Mouse (Mus musculus): ENCODE data around the gene Taf5. TPM values are rescaled to one million over a fixed set of nuclear protein-coding genes. Genes with fewer than 3 reads are reported as not detected.

Taf5 gene
- total RNA-seq, 2 experiments from 2014 or later, result 2.3 to 2.4 TPM

DNA sequence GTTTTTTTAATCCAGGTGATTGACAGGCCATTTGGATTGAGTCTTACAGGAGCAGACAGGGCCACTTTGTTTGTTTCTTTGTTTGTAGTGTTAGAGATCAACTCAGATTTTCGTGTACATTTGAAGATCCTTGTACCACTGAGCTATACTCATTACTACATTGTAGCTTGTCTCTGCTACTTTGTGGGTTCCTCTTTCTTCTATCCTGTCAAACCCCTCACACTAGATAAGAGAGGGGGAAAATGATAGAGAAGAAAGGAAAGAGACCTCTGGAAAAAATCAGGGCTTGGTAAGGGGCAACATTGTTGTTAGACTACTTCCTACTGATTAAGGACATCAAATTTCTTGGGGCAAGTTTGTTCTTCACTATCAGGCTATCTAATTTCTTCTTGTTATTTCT lies 9.9 kb upstream of the Taf5 start:
- DNase-seq (ENCODE audit: low spot score), result no peak

DNA sequence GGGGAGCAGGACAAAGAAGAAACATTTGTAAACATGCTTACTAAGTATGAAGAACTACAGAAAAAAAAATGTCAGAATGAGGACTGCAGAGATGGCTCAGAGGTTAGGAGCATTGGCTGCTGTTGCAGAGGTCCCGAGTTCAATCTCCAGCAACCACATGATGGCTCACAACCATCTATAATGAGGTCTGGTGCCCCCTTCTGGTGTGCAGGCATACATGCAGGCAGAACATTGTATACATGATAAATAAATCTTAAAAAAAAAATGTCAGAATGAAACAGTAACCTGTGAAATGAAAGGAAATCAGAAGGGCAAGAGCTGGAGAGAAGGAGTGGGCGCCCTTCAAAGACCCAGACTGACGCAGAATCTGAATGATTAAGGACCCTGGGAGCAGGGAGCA lies 1.7 kb upstream of the Taf5 start:
- no peak for DNase-seq (ENCODE audit: low spot score)

DNA sequence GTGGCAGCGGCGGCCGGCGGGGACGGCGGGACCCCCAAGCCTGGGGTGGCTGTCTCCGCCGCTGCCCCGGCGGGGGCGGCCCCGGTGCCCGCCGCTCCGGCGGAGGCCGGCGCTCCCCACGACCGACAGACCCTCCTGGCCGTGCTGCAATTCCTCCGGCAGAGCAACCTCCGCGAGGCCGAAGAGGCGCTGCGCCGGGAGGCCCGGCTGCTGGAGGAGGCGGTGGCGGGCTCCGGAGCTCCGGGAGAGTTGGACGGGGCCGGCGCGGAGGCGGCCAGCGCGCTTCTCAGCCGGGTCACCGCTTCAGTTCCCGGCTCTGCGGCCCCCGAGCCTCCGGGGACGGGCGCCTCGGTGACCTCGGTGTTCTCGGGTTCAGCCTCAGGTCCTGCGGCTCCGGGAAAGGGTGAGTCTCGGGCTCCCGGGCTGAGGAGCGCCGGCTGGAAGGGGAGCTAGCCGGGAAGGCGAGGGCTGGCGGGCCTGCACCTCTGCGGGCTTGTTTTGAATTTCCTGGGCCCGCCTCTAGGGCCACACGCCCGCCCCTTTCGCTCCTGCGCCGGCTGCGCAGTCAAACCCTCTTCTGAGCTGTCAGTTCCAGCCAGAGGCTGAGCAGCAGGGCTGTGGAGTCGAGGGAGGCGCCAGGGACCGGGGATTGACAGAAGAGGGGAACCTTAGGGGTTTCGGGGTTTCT lies 522 bp downstream of the Taf5 start:
- DNase-seq (ENCODE audit: low spot score), result peak; percentile 84

DNA sequence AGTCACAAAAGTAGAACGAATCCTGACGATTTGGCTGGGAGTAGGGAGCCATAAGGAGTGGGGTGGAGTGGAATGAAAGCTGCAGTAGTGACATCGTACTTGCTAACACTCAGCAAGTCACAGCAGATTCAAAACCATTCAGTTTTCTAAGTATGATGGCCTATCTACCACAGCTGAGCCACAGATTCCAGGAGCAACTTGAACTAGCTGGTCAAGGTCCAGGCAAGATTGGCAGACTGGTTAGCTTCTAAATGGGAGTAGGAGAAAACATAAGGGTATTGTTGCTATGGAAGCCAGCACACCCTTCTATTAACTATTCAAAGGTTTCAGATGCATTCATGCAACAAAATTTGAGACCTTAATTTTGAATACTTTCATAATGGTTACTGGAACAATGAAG lies 20.7 kb downstream of the Taf5 start:
- DNase-seq (ENCODE audit: low spot score), result peak; percentile 28

DNA sequence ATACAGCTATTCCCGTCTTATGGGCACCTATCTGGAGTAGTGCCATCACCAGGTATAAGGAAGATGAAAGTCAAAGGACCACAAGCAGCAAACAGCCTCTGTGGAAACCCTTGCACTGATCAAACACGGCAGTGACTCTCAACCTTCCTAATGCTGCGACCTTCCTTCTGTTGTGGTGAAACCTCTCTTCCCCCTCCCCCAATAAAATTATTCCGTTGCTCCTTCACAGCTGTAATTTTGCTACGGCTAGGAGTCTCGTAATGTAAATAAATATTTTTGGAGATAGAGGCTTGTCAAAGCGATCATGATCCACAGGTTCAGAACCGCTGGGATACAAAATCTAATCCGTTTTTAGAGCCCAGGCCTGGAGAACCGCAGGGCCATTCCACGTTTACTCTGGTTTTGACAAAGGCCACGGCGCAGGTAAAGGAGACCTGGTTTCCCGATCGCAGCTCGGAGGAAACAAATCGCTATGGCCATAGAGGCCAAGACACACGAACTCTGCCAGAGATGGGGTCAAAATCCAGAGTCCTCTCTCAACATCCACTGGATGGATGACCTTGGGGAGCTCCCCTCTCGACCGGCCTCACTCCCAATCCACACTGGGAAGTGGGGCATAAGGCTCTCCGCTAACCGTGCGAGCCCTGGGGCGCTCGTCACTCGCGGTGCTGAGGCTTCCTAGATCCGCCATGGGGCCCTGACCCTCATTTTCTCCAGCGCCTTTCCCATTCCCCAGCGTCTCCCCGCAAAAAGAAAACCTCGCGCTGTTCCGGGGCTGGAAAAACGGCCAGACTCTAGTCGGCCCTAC lies 22.4 kb downstream of the Taf5 start:
- DNase-seq (ENCODE audit: low spot score), result peak; percentile 32

DNA sequence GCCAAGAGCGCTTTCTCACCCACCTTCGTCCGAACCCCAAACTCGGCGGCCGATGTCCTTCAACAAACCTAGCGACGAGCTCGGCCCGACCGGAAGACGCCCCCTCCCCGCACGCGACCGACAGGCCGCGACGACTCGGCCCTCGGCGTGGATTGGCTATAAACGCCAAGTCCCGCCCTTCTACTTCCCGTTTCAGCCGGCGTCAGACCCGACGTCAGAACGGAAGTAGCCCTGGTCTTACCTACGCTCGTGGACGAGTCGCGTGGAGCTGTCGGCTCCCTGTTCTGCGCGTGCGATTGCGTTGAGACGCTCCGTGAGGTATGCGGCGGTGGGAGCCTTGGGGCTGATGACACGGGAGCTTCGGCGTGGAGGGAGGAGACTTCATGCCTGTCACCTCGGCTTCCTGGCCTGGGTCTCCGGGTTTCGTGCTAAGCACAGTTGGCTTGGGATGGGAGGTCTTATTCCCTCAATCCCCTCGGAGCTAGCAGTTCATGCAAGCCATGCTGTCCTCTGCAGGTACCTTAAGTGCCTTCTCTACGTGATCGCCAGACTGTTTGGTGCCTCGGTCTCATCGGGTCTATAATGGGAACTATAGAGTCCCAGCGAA lies 23.1 kb downstream of the Taf5 start, which contains the start of the genes Usmg5 and Pdcd11:
TSS of gene Usmg5 (minus strand) at position 98 of the 607 bp plus-strand sequence.
TSS of gene Pdcd11 (plus strand) at position 219 of the 607 bp plus-strand sequence.
- DNase-seq (ENCODE audit: low spot score), result peak; percentile 96

DNA sequence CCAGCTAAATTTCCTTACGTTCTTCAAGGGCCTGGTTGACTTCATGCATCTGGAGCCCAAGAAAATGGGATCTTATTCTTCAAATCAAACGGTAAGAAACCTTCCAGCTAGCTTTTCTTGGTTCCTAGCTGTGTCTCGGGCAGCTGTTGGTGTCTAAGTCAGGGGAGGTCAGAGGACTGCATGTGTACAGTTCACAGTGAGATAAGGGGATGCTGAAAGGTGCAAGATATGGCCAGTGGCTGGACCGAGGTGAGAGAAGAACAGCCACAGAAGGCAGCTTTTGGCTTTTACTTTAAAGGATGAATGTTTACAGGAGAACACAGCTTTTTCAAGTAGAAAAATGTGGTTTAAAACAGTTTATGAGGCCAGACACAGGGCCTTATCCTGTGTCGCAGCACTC lies 33.5 kb downstream of the Taf5 start:
- DNase-seq (ENCODE audit: low spot score), result no peak

DNA sequence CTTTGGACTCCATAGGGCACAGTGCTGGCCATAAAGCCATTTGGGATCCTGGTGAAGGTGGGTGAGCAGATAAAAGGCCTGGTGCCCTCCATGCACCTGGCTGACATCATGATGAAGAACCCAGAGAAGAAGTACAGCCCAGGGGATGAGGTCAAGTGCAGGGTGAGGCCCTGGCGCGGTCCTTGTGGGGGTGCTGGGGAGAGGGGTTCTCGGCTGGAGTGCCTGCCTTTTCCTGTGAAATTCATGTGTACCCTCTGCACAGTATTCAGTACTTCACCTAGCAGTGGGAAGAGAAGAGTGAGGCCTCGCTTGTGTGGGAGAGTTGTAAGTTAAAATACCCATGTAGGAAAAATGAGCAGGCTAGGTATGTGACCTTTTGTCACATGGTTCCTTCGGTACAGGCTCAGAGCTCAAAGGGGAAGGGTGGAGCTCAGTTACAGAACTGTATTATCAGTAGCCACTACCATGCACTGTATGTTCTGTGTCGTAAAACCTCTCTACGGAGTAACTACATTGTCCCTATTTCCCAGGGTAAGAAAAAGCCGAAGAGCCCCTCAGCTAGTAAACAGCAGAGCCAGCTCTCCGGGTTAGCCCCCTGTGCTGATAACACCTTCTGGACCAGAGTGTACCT lies 37.2 kb downstream of the Taf5 start:
- DNase-seq (ENCODE audit: low spot score), result no peak

DNA sequence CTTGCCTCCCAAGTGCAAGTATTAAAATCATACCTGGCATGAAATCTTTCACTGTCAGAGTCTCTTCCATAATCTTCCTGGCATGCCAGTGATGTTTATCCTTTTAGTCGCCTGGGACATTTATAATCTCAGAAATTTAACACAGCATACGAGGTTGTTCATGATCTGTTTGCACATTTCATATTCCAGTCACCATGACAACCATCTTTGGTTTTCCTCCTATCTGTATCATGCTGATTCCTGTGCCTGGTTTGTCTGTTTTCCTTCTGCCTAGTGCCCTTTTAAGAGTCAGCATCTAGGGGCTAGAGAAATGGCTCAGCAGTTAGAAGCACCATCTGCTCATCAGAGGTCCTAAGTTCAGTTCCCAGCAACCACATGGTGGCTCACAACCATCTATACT lies 51.1 kb downstream of the Taf5 start:
- DNase-seq (ENCODE audit: low spot score), result no peak

DNA sequence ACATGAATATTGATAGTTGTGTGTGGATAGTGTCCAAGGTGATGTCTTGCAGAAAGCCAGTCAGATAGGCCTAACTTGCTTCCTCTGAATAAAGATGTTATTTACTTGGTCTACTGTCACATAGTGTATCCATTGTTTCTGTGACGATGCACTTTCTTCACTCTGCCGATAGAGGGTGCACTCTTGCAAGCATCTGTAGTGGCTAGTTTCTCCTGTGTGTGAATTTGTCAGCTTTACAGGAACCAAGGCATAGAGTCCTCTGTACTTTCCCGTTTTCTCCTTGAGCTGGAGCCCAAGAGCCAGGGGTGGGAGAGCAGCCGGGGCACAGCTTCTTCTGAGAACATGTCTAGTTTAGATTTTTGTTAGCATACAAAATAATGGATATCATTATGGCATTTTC lies 53.5 kb downstream of the Taf5 start:
- peak; percentile 43 for DNase-seq (ENCODE audit: low spot score)

DNA sequence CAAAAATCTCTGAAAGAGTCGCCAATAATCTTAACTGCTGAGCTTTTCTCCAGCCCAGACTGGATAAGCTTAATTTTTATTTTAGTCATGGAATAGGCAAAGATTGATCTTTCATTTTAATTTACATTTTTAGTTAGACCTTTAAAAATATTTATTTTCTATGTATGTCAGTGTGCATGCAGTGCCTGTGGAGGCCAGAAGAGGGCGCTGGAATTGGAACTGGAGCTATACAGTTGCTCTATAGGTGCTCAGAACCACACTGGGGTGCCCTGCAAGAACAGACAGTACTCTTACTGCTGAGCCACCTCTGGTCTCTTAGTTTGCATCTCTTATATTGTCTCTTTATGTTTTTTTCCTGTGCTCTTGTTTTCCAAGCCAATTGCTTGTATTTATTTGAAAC lies 55.3 kb downstream of the Taf5 start:
- no peak for DNase-seq (ENCODE audit: low spot score)

DNA sequence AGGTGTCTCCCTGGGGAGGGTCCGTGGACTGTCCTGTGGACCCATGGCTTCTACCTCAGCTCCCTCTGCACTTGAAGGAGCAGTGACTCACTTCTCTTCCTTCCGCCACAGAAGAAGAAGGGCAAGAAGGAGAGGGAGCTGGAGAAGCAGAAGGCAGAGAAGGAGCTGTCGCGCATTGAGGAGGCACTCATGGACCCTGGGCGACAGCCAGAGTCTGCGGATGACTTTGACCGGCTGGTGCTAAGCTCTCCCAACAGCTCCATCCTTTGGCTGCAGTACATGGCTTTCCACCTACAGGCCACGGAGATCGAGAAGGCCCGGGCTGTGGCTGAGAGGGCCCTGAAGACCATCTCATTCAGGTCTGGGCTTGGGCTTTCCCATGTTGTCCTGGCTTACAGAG lies 60.6 kb downstream of the Taf5 start:
- DNase-seq (ENCODE audit: low spot score), result no peak

DNA sequence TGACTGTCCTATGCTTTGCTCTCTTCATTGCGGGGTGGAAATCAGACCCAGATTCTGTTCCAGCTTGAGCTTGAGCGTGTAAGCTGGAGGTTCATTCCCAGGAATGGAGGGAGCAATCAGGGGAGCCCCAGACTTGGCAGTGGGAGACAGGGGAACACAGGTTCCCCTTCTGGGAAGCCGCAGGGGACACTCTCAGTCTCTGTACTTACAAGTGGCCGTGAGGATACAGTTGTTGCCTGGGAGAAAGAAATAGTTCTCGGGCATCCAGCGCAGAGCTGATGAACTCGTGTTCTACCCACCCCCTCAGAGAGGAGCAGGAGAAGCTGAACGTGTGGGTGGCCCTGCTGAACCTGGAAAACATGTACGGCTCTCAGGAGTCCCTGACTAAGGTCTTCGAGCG lies 61.3 kb downstream of the Taf5 start:
- no peak for DNase-seq (ENCODE audit: low spot score)

DNA sequence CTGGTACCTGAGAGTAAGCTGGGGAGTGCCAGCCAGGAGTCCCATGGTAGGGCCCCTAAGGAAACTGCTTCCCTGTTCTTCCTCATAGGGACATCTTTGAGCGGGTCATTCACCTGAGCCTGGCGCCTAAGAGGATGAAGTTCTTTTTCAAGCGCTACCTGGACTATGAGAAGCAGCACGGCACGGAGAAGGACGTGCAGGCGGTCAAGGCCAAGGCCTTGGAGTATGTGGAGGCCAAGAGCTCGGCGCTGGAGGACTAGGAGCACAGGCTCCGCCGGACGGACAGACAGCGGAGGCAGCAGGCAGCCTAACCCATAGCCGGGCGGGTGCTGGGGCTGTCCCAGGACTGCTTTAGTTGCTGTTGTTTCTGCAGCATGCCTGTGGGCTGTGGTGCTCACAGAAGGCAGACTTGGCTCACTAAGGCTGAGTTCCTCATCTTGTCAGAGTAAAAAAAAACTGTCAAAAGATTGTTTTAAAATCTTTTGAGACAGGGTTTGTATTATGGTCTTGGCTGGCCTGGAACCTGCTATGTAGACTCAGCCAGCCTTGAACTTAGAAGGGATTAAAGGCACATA lies 63.1 kb downstream of the Taf5 start:
- DNase-seq (ENCODE audit: low spot score), result no peak

Other genes with a start within 250 kb of the Taf5 start
- not detected for gene Ina, start 53.0 kb upstream of the Taf5 start, total RNA-seq (2021)
- 10 to 100 TPM; 11.4 to 12.3 TPM for gene Nt5c2, start 52.6 kb upstream of the Taf5 start, total RNA-seq (2021)
- gene Pcgf6, start 16.8 kb upstream of the Taf5 start, total RNA-seq (2021), result 1 to 10 TPM; 4.6 to 4.8 TPM
- gene Usmg5, start 22.9 kb downstream of the Taf5 start, total RNA-seq (2021), result 1,000 to 10,000 TPM; 1,130 to 1,186 TPM
- gene Pdcd11, start 23.0 kb downstream of the Taf5 start, total RNA-seq (2021), result 1 to 10 TPM; 7.4 to 8.0 TPM
- gene Calhm2, start 70.5 kb downstream of the Taf5 start, total RNA-seq (2021), result 1 to 10 TPM; 1.0 to 1.2 TPM
- not detected for gene Calhm1, start 76.5 kb downstream of the Taf5 start, total RNA-seq (2021)
- gene Calhm3, start 90.0 kb downstream of the Taf5 start, total RNA-seq (2021), result not detected
- 100 to 1,000 TPM; 131 to 137 TPM for gene Neurl1a, start 111.1 kb downstream of the Taf5 start, total RNA-seq (2021)

Measured in gastrocnemius, adult 18-20 months (tissue).